Mouse (Mus musculus) liver, postnatal 0 days (tissue): Measurements from ENCODE around the gene Sec23b. TPM values are rescaled to one million over a fixed set of nuclear protein-coding genes. Genes with fewer than 3 reads are reported as not detected.
A peak's percentile ranks its signal among the peaks of the same experiment; 100 is the strongest.
"Not testable (repeated sequence)": the region's sequence is repeated elsewhere in the genome, so short reads cannot be mapped to it uniquely, and the experiment has no call there.

Source experiments
- ATAC-seq: fragments of 200-750 bp; cut with Nextera tagmentation; 2 replicates; pipeline ENCODE4 v1.8.0; 2017; ENCODE audit warnings: mild to moderate bottlenecking, moderate library complexity
- DNase-seq: peaks from one replicate; pipeline ENCODE4 v3.0.0-alpha.2; 2016
- H3K27ac ChIP-seq: fragments of 300-500 bp; sonication (generic); 2 replicates; pipeline ENCODE4 v1.5.1; 2014; ENCODE audit warnings: antibody characterized with exemption, moderate library complexity, mild to moderate bottlenecking, low read depth
- H3K27me3 ChIP-seq: fragments of 300-500 bp; sonication (generic); 2 replicates; pipeline ENCODE4 v1.6.1; 2014; ENCODE audit warnings: low read length, control low read depth, mixed read lengths; ENCODE audit not compliant: insufficient read depth
- H3K36me3 ChIP-seq: fragments of 300-500 bp; sonication (generic); replicated peaks from 2 replicates; pipeline ENCODE4 v1.6.1; 2014; ENCODE audit warnings: mild to moderate bottlenecking, control low read depth, low read length, moderate library complexity, mixed read lengths; ENCODE audit not compliant: insufficient read depth
- H3K4me1 ChIP-seq: fragments of 300-500 bp; sonication (generic); 2 replicates; pipeline ENCODE4 v1.6.1; 2014; ENCODE audit warnings: antibody characterized with exemption, mild to moderate bottlenecking, control low read depth; ENCODE audit not compliant: insufficient read depth
- H3K4me2 ChIP-seq: fragments of 300-500 bp; sonication (generic); 2 replicates; pipeline ENCODE4 v1.6.1; 2014; ENCODE audit warnings: low read depth, mild to moderate bottlenecking, low read length, moderate library complexity, mixed read lengths
- H3K4me3 ChIP-seq: fragments of 300-500 bp; sonication (generic); 2 replicates; pipeline ENCODE4 v1.5.1; 2014; ENCODE audit warnings: low read depth, low read length
- H3K9ac ChIP-seq: fragments of 300-500 bp; sonication (generic); replicated peaks from 2 replicates; pipeline ENCODE4 v1.6.1; 2014; ENCODE audit warnings: mild to moderate bottlenecking, moderate library complexity
- H3K9me3 ChIP-seq: fragments of 300-500 bp; sonication (generic); 2 replicates; pipeline ENCODE4 v1.6.1; 2016; ENCODE audit warnings: mild to moderate bottlenecking, control low read depth, low read length, mixed read lengths
- CTCF ChIP-seq: sonication (generic); IDR thresholded peaks from 2 replicates; pipeline ENCODE4 v1.5.1; 2016; ENCODE audit warnings: antibody characterized with exemption, low read depth
- EP300 ChIP-seq: IDR thresholded peaks from 2 replicates; pipeline ENCODE4 v1.6.1; 2016; ENCODE audit warnings: antibody characterized with exemption, low read depth, mild to moderate bottlenecking
- WGBS: fragments of 180-500 bp; shearing (Covaris S2); extraction: QIAGEN DNeasy Blood & Tissue Kit; methylation state at CpG from one replicate; pipeline ENCODE4 v1.1.7; 2014; ENCODE audit not compliant: insufficient replicate concordance; 5-methylcytosine and 5-hydroxymethylcytosine counted together
- polyA plus RNA-seq: library from polyadenylated mRNA; unstranded; fragments of >200 nt; fragmentation: Nextera tagmentation; extraction: Ambion mirVana; gene quantifications from 2 replicates; pipeline ENCODE4 v1.2.1, GENCODE M21; 2015

Sec23b gene
- polyA plus RNA-seq, 1 experiment from 2014 or later: 30.9 TPM

DNA sequence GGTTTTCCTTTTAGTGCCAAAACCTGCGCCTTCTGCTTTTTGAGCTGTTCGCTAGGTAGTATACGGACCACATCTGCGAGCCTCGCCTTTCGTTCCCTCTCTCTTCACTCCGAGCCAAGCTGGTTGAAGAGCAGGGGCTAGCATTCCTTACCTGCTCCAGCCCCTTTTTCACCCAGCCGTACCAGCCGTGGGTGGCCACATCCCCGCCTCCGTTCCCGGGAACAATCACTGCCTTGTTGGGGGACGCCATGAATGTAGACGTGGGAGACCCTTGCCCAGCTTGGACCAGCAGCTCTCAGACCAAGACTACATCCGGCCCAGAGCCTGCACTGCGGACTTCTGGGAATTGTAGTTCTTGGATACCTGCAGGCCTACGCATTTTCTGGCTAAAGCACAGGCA is 5.5 kb upstream of the Sec23b start, which contains the start of gene Rbbp9:
Gene Rbbp9, minus strand, starts transcription at position 341 of the 400 bp plus-strand sequence.
- Histone ChIP-seq H3K27me3 (no peaks in the 10 kb centered on the region), H3K9me3 (no peaks in the 10 kb centered on the region), H3K9ac (peak within 1 kb of the TSS; percentile 81), H3K4me2 (peak within 1 kb of the TSS; percentile 89), H3K4me3 (peak within 1 kb of the TSS; percentile 78), H3K36me3 (no peaks in the 10 kb centered on the region), H3K4me1 (peaks cover 6% of the 10 kb centered on the region), H3K27ac (0 out of 2 replicates have a peak within 1 kb of the TSS, but pooled peaks have one; percentile 16)
- peak; percentile 82 for ATAC-seq
- DNase-seq: peak; percentile 56
- WGBS: under 1% methylated on average over 17 of the region's 17 CpGs
- TF ChIP-seq EP300 (no peak), CTCF (no peak)

DNA sequence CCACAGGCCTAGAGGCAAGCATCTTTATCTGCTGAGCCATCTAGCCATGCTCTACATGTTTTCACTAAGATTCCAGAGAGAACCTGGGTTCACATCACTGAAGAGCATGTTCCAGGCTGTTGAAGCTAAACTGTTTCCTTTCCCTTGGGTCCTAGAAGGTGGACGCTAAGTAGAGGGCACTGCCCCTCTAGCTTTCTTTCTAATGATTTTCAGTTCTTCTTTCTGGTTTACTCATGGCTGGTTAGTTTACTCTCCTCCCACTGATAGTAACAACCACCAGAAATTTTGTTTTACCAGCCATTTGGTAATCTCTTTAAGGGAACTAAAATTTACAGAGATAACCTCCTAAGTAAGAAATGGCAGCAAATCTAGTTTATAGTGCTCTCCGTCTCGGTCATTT is 2.1 kb upstream of the Sec23b start:
- Histone ChIP-seq H3K4me3 (no peak overlapping the region), H3K9me3 (no peaks in the 10 kb centered on the region), H3K27me3 (no peaks in the 10 kb centered on the region), H3K4me2 (no peak overlapping the region), H3K36me3 (no peaks in the 10 kb centered on the region), H3K9ac (no peak overlapping the region), H3K4me1 (peaks cover 14% of the 10 kb centered on the region), H3K27ac (no peak overlapping the region)
- ATAC-seq: no peak
- no peak for DNase-seq
- WGBS: 89% methylated on average over 3 of the region's 3 CpGs
- TF ChIP-seq EP300: no peak
- no peak for TF ChIP-seq CTCF

DNA sequence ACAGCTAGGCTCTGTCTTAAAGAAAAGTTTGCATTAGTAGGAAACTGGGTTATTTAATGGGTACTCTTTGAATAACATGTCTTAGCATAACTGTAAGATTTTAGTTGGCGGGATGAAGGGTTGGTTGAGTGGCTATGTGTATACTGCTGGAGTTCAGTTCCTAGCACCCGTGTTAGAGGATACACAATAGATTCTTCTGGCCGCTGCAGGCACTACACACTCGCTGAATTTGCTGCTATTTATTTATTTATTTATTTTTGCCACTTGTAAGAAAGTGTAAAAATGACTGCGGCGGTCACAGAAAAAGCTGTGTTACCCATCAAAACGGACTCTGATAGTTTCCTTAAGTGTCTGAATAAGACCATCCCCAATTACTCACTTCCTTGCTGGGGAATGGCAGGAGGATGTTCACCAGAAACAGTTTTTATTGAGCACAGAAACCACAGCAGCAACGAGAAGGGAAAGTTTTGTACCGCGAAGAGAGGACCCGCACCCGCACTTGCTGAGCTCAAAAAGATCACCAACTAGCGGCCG is 676 bp upstream of the Sec23b start:
- Histone ChIP-seq H3K36me3 (peaks cover 10% of the 10 kb centered on the region), H3K4me1 (peaks cover 14% of the 10 kb centered on the region), H3K4me2 (peak overlapping the region; percentile 73), H3K4me3 (peak overlapping the region; percentile 81), H3K9ac (peak overlapping the region; percentile 81), H3K9me3 (no peaks in the 10 kb centered on the region), H3K27me3 (no peaks in the 10 kb centered on the region), H3K27ac (peak overlapping the region; percentile 84)
- ATAC-seq (no peak), DNase-seq (peak; percentile 14)
- 2% methylated on average over 14 of the region's 14 CpGs for WGBS
- TF ChIP-seq CTCF: no peak
- TF ChIP-seq EP300: no peak

DNA sequence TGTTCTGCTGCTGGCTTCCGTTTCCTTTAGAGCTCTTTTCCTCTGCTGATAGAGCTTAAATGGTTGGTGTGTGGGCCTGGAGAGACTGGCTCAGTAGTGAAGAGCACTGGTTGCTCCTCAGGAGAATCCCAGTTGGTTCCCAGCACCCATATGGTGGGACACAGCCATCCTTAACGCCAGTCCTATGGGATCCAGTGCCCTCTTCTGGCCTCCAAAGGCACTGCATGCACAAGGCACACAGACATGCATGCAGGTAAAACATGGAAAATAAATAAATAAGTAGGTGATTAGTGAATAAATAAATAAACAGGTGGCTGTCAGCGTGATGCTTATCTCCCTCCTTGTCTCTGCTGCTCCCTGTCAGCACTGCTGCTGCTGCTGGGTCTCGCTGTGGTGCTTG is 32.7 kb downstream of the Sec23b start:
- H3K4me2 ChIP-seq: no peak overlapping the region
- DNase-seq (no peak), ATAC-seq (no peak)
- no peaks in the 10 kb centered on the region for H3K27me3 ChIP-seq
- H3K4me1 ChIP-seq: 0 out of 2 replicates have a peak, but pooled peaks cover 2% of the 10 kb centered on the region
- H3K9me3 ChIP-seq: no peaks in the 10 kb centered on the region
- no peak overlapping the region for H3K27ac ChIP-seq
- TF ChIP-seq CTCF: peak; percentile 38
- TF ChIP-seq EP300: no peak
- H3K9ac ChIP-seq: no peak overlapping the region
- 78% methylated on average over 4 of the region's 4 CpGs for WGBS
- peaks cover 59% of the 10 kb centered on the region for H3K36me3 ChIP-seq
- no peak overlapping the region for H3K4me3 ChIP-seq

DNA sequence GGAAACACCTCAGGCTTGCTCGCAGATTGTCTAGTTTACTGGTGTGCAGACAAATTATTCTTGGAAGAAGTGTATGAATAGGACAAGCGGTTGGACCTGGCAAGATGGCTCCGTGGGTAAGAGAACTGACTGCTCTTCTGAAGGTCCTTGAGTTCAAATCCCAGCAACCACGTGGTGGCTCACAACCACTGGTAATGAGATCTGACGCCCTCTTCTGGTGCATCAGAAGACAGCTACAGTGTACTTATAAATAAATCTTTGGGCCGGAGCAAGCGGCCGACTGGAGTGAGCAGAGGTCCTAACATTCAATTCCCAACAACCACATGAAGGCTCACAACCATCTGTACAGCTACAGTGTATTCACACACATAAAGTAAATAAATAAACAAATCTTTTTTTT is 37.0 kb downstream of the Sec23b start:
- ATAC-seq, H3K27ac ChIP-seq, H3K4me3 ChIP-seq, H3K27me3 ChIP-seq, H3K4me1 ChIP-seq, H3K9ac ChIP-seq, DNase-seq, H3K9me3 ChIP-seq, H3K4me2 ChIP-seq: not testable (repeated sequence)
- 0 out of 2 replicates have a peak, but pooled peaks have one; percentile 14 for TF ChIP-seq CTCF
- H3K36me3 ChIP-seq: peaks cover 22% of the 10 kb centered on the region
- 68% methylated on average over 8 of the region's 8 CpGs for WGBS

DNA sequence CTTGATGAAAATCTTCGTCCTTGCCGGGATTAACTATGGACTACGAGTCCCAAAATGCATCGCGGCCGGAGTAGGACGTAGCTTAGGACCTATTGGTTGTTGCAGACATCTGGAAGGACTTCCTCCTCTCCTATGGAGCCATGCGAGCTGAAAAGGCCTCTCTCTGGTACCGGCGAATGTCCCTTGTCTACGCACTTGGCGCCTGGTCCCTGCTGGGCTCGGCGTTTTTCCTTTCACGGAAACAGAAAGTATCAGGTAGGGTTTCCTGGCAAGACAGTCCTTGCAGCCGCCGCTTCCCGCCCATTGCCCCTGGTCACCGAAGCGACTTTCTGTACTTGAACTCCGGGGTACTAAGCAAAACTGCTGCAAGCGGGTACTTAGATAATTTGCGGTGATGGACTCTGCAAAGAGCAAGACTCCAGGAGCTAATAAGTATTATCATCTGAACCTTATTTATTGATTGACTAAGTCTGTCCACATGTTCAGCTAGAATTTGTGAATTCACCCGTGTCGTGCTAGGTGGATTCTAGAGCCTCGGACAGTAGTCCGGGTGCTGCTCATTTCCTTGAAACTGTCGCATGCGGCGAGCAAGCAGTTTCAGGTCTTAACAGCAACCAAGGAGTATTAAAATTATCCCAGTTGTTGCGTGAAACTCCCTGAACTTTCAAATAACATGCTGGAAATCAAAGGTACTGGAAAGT is 38.1 kb downstream of the Sec23b start, which contains the start of gene Smim26:
Gene Smim26, plus strand, starts transcription at position 104 of the 701 bp plus-strand sequence.
- peak within 1 kb of the TSS; percentile 34; the same call in 1 of the 2 replicates for H3K27ac ChIP-seq
- peak within 1 kb of the TSS; percentile 71 for H3K9ac ChIP-seq
- ATAC-seq: peak; percentile 95
- peak within 1 kb of the TSS; percentile 83 for H3K4me2 ChIP-seq
- H3K4me1 ChIP-seq: 0 out of 2 replicates have a peak, but pooled peaks cover 7% of the 10 kb centered on the region
- H3K36me3 ChIP-seq: peaks cover 12% of the 10 kb centered on the region
- no peaks in the 10 kb centered on the region for H3K9me3 ChIP-seq
- 1% methylated on average over 31 of the region's 31 CpGs for WGBS
- TF ChIP-seq EP300: no peak
- no peak for TF ChIP-seq CTCF
- no peaks in the 10 kb centered on the region for H3K27me3 ChIP-seq
- DNase-seq: peak; percentile 77
- H3K4me3 ChIP-seq: peak within 1 kb of the TSS; percentile 67
